Mouse (Mus musculus): ENCODE results near the gene Fads2. TPM values are rescaled to one million over a fixed set of nuclear protein-coding genes. Genes with fewer than 3 reads are reported as not detected.

Fads2 gene
- polyA plus RNA-seq, 1 experiment from 2014 or later, result 46.8 TPM

- no peak overlapping the region for H3K27ac ChIP-seq (ENCODE audit: low read depth, low read length)
- no peak overlapping the region for H3K4me2 ChIP-seq (replicated peaks; ENCODE audit: low read depth)
- H3K27me3 ChIP-seq (replicated peaks; ENCODE audit: control insufficient read depth, insufficient read depth, low read length), result no peaks in the 10 kb centered on the region
- no peak for ATAC-seq
- no peak overlapping the region for H3K9ac ChIP-seq (ENCODE audit: low read depth, low read length)
- H3K9me3 ChIP-seq (ENCODE audit: control insufficient read depth), result no peaks in the 10 kb centered on the region
- WGBS, result 92% methylated on average over 10 of the region's 10 CpGs
- H3K36me3 ChIP-seq (ENCODE audit: control insufficient read depth, insufficient read depth), result peaks cover 25% of the 10 kb centered on the region; the same call in 1 of the 2 replicates
- TF ChIP-seq CTCF (IDR thresholded peaks at IDR 0.05; ENCODE audit: low read depth), result no peak
- peaks cover 19% of the 10 kb centered on the region for H3K4me1 ChIP-seq (replicated peaks; ENCODE audit: control insufficient read depth, insufficient read depth, low read length)
- no peak overlapping the region for H3K4me3 ChIP-seq (ENCODE audit: low read depth, low read length)
Observed at GRCm38 (mm10) chr19:10053692-10054260, 47.8 kb downstream of the Fads2 start.

DNA sequence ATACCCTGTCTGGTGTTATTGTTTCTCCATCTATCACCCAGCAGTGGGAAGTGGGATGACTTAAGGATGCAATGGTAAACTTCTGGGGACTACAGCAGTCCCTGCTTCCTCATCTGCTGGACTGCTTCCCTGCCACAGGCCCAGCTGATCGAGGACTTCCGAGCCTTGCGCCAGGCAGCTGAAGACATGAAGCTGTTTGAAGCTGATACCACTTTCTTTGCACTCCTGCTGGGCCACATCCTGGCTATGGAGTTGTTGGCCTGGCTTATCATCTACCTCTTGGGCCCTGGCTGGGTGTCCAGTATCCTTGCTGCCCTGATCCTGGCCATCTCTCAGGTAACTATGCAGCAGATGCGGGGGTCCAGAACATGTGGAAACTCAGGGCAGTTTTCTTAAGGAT lies 48.8 kb downstream of the Fads2 start:
- 87% methylated on average over 4 of the region's 4 CpGs for WGBS
- Histone ChIP-seq H3K4me2 (replicated peaks; ENCODE audit: low read depth) (no peak overlapping the region), H3K27me3 (replicated peaks; ENCODE audit: control insufficient read depth, insufficient read depth, low read length) (no peaks in the 10 kb centered on the region), H3K27ac (ENCODE audit: low read depth, low read length) (no peak overlapping the region), H3K4me1 (replicated peaks; ENCODE audit: control insufficient read depth, insufficient read depth, low read length) (peaks cover 19% of the 10 kb centered on the region), H3K9ac (ENCODE audit: low read depth, low read length) (no peak overlapping the region), H3K9me3 (ENCODE audit: control insufficient read depth) (no peaks in the 10 kb centered on the region), H3K36me3 (ENCODE audit: control insufficient read depth, insufficient read depth) (peaks cover 25% of the 10 kb centered on the region; the same call in 1 of the 2 replicates), H3K4me3 (ENCODE audit: low read depth, low read length) (no peak overlapping the region)
- TF ChIP-seq CTCF (IDR thresholded peaks at IDR 0.05; ENCODE audit: low read depth), result no peak
- ATAC-seq, result no peak

DNA sequence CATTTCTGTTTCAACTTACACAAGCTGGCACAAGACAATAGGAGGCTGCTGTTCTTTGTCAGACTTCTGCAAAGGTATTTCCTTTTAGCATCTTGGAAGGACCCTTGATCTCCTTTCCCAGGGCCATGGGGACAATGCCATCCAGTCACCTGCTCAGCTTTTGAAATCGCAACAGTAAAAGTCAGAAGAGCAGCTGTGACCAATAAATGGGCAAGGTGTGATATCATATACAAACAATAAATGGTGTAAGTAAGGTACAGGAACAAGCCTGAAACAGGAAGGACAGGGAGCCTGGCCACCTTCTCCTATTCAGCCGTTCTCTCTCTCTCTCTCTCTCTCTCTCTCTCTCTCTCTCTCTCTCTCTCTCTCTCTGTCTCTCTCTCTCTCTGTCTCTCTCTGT lies 51.1 kb downstream of the Fads2 start:
- Histone ChIP-seq H3K4me1 (replicated peaks; ENCODE audit: control insufficient read depth, insufficient read depth, low read length) (0 out of 2 replicates have a peak, but pooled peaks cover 11% of the 10 kb centered on the region), H3K4me2 (replicated peaks; ENCODE audit: low read depth) (no peak overlapping the region), H3K9me3 (ENCODE audit: control insufficient read depth) (no peaks in the 10 kb centered on the region), H3K27me3 (replicated peaks; ENCODE audit: control insufficient read depth, insufficient read depth, low read length) (no peaks in the 10 kb centered on the region), H3K9ac (ENCODE audit: low read depth, low read length) (no peak overlapping the region), H3K27ac (ENCODE audit: low read depth, low read length) (0 out of 2 replicates have a peak overlapping the region, but pooled peaks have one; percentile 15), H3K4me3 (ENCODE audit: low read depth, low read length) (no peak overlapping the region), H3K36me3 (ENCODE audit: control insufficient read depth, insufficient read depth) (peaks cover 14% of the 10 kb centered on the region; the same call in 1 of the 2 replicates)
- no peak for TF ChIP-seq CTCF (IDR thresholded peaks at IDR 0.05; ENCODE audit: low read depth)
- 29% methylated on average over 2 of the region's 2 CpGs for WGBS
- ATAC-seq, result peak; percentile 86

- no peak for TF ChIP-seq CTCF (IDR thresholded peaks at IDR 0.05; ENCODE audit: low read depth)
- Histone ChIP-seq H3K9me3 (ENCODE audit: control insufficient read depth) (no peaks in the 10 kb centered on the region), H3K9ac (ENCODE audit: low read depth, low read length) (no peak overlapping the region), H3K4me3 (ENCODE audit: low read depth, low read length) (no peak overlapping the region), H3K27me3 (replicated peaks; ENCODE audit: control insufficient read depth, insufficient read depth, low read length) (no peaks in the 10 kb centered on the region), H3K4me2 (replicated peaks; ENCODE audit: low read depth) (no peak overlapping the region), H3K27ac (ENCODE audit: low read depth, low read length) (no peak overlapping the region), H3K36me3 (ENCODE audit: control insufficient read depth, insufficient read depth) (peaks cover 11% of the 10 kb centered on the region; the same call in 1 of the 2 replicates), H3K4me1 (replicated peaks; ENCODE audit: control insufficient read depth, insufficient read depth, low read length) (0 out of 2 replicates have a peak, but pooled peaks cover 11% of the 10 kb centered on the region)
- ATAC-seq, result no peak
Observed at GRCm38 (mm10) chr19:10049533-10049932, 52.0 kb downstream of the Fads2 start.

DNA sequence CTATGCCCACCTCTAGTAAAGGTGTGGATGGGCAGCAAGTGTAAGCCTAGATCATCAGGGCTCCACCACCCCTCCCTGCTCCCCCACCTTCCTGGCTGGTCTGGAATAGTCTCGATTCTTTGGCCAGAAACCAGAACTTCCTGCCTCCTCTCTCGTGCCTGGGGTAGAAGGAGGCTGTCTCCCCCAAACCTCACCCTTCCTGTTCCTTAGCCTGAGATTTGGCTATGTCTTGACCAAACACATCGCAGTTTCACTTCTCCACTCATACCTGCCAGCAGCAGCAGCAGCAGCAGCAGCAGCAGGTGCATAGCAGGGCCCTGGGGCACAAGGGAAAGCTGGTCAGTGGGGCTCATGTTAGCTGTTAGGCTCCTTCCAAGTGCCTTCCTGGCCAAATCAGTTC lies 54.6 kb downstream of the Fads2 start:
- no peak for TF ChIP-seq CTCF (IDR thresholded peaks at IDR 0.05; ENCODE audit: low read depth)
- Histone ChIP-seq H3K27me3 (replicated peaks; ENCODE audit: control insufficient read depth, insufficient read depth, low read length) (no peaks in the 10 kb centered on the region), H3K4me3 (ENCODE audit: low read depth, low read length) (no peak overlapping the region), H3K9me3 (ENCODE audit: control insufficient read depth) (no peaks in the 10 kb centered on the region), H3K36me3 (ENCODE audit: control insufficient read depth, insufficient read depth) (no peaks in the 10 kb centered on the region), H3K9ac (ENCODE audit: low read depth, low read length) (no peak overlapping the region), H3K27ac (ENCODE audit: low read depth, low read length) (no peak overlapping the region), H3K4me1 (replicated peaks; ENCODE audit: control insufficient read depth, insufficient read depth, low read length) (peaks cover 11% of the 10 kb centered on the region; the same call in 1 of the 2 replicates), H3K4me2 (replicated peaks; ENCODE audit: low read depth) (no peak overlapping the region)
- WGBS, result 44% methylated on average over 3 of the region's 3 CpGs
- no peak for ATAC-seq

DNA sequence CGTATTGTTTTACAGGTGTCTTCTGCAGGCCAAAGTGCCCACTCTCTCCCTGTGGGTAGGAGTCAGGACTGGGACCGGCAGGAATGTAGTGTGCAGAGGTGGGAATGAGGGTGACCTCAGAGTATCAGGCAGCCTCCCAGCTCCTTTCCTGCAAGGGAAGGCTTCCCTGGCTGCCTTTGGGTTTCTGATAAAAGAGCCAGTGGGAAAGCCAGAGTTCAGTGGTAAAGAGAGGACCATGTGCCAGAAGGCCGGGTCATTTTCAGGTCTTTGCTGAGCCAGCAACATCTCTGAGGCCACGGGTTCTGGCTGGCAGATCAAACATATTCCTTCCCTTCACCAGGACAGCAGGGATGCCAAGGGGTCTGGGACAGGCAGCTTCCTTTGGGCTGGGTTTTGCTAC lies 55.2 kb downstream of the Fads2 start:
- Histone ChIP-seq H3K27me3 (replicated peaks; ENCODE audit: control insufficient read depth, insufficient read depth, low read length) (no peaks in the 10 kb centered on the region), H3K9ac (ENCODE audit: low read depth, low read length) (no peak overlapping the region), H3K4me1 (replicated peaks; ENCODE audit: control insufficient read depth, insufficient read depth, low read length) (peaks cover 14% of the 10 kb centered on the region; the same call in 1 of the 2 replicates), H3K27ac (ENCODE audit: low read depth, low read length) (no peak overlapping the region), H3K4me2 (replicated peaks; ENCODE audit: low read depth) (no peak overlapping the region), H3K4me3 (ENCODE audit: low read depth, low read length) (no peak overlapping the region), H3K36me3 (ENCODE audit: control insufficient read depth, insufficient read depth) (no peaks in the 10 kb centered on the region; the same call in 1 of the 2 replicates), H3K9me3 (ENCODE audit: control insufficient read depth) (no peaks in the 10 kb centered on the region)
- no peak for TF ChIP-seq CTCF (IDR thresholded peaks at IDR 0.05; ENCODE audit: low read depth)
- ATAC-seq, result no peak
- WGBS, result 44% methylated on average over 4 of the region's 4 CpGs

Measured in intestine, postnatal 0 days (tissue).